Mouse (Mus musculus): ENCODE results near the gene G6pdx. TPM values are rescaled to one million over a fixed set of nuclear protein-coding genes. Genes with fewer than 3 reads are reported as not detected.

The G6pdx gene
- total RNA-seq, 2 experiments from 2014 or later, result 5.8 to 10.6 TPM

Other genes with a start within 250 kb of the G6pdx start
- 10 to 100 TPM; 85.9 to 91.8 TPM for gene Flna, start 179.4 kb downstream of the G6pdx start, total RNA-seq (2021)
- gene Emd, start 174.5 kb downstream of the G6pdx start, total RNA-seq (2021), result 10 to 100 TPM; 31.0 to 35.2 TPM
- 100 to 1,000 TPM; 240 to 275 TPM for gene Rpl10, start 158.4 kb downstream of the G6pdx start, total RNA-seq (2021)
- gene Taz, start 147.3 kb downstream of the G6pdx start, total RNA-seq (2021), result 10 to 100 TPM; 45.4 to 47.6 TPM
- gene Dnase1l1, start 146.9 kb downstream of the G6pdx start, total RNA-seq (2021), result 10 to 100 TPM; 17.7 to 23.5 TPM
- 100 to 1,000 TPM; 130 to 139 TPM for gene Atp6ap1, start 132.1 kb downstream of the G6pdx start, total RNA-seq (2021)
- gene Gdi1, start 124.2 kb downstream of the G6pdx start, total RNA-seq (2021), result 10 to 100 TPM; 50.9 to 66.5 TPM
- 10 to 100 TPM; 23.9 to 27.7 TPM for gene Fam50a, start 116.2 kb downstream of the G6pdx start, total RNA-seq (2021)
- gene Plxna3, start 100.1 kb downstream of the G6pdx start, total RNA-seq (2021), result under 1 TPM; 0.40 to 0.93 TPM
- 10 to 100 TPM; 26.8 to 29.0 TPM for gene Lage3, start 75.6 kb downstream of the G6pdx start, total RNA-seq (2021)
- 10 to 100 TPM; 76.0 to 77.9 TPM for gene Ubl4a, start 56.0 kb downstream of the G6pdx start, total RNA-seq (2021)
- gene Slc10a3, start 55.8 kb downstream of the G6pdx start, total RNA-seq (2021), result 1 to 10 TPM; 4.5 to 5.1 TPM
- gene Fam3a, start 35.9 kb downstream of the G6pdx start, total RNA-seq (2021), result 10 to 100 TPM; 19.2 to 20.7 TPM
- gene Ikbkg, start 35.9 kb downstream of the G6pdx start, total RNA-seq (2021), result 10 to 100 TPM; 44.7 to 51.0 TPM
- not detected for gene Gm6880, start 52.2 kb upstream of the G6pdx start, total RNA-seq (2021)
- not detected for gene Olfr1326-ps1, start 145.7 kb upstream of the G6pdx start, total RNA-seq (2021)
- not detected for gene Olfr1325, start 163.5 kb upstream of the G6pdx start, total RNA-seq (2021)
- under 1 TPM; 0.18 to 0.32 TPM for gene Gm5640, start 216.4 kb upstream of the G6pdx start, total RNA-seq (2021)

Data from heart, adult 18-20 months (tissue).